Mouse (Mus musculus): ENCODE data around the gene Vps54. TPM values are rescaled to one million over a fixed set of nuclear protein-coding genes. Genes with fewer than 3 reads are reported as not detected.
A peak's percentile ranks its signal among the peaks of the same experiment; 100 is the strongest.

Vps54 gene
- polyA plus RNA-seq, 1 experiment from 2014 or later, result 9.8 TPM

DNA sequence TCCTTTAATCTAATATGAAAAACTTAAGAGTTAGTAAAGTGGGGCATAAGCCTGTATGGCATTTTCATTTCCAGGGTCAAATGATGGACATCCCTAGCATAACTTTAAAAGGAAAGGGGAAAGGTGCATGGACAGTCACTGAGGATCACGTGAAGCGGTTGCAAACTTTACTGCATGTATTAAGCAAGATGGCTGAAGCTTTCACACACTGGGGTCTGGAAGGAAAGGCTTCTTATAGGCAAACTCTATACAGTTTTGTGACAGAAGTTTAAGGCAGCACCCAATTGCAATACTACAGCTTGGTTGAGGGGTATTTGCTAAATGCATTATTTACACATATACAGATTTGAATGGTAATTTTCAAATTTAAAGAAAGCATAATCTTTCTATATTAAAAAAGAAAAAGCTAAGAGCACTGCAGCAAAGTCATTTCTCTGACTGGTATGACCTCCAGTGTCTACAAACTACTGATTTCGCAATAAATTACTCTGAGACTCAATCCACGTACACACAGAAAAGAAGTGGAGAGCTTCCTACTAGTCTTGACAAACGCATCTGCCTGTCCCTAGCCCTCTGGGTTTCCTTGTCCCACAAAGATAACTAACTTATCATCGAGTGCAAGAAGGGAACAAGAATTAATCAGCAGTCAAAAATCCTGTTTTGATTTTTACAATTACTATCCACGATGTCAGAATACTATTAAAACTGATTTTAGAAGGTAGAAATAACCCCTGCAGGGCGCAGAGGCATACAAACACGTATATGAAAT, 130.4 kb downstream of the Vps54 start:
- no peak for DNase-seq (ENCODE audit: low spot score)
- peak overlapping the region; percentile 79 for H3K4me3 ChIP-seq
- no peaks in the 10 kb centered on the region for H3K9me3 ChIP-seq
- H3K36me3 ChIP-seq, result no peaks in the 10 kb centered on the region
- H3K27ac ChIP-seq, result 0 out of 2 replicates have a peak overlapping the region, but pooled peaks have one; percentile 16
- H3K27me3 ChIP-seq (ENCODE audit: insufficient read depth, poor library complexity, severe bottlenecking), result no peaks in the 10 kb centered on the region
- H3K4me1 ChIP-seq (replicated peaks), result peaks cover 24% of the 10 kb centered on the region
- 31% methylated on average over 9 of the region's 9 CpGs for WGBS

DNA sequence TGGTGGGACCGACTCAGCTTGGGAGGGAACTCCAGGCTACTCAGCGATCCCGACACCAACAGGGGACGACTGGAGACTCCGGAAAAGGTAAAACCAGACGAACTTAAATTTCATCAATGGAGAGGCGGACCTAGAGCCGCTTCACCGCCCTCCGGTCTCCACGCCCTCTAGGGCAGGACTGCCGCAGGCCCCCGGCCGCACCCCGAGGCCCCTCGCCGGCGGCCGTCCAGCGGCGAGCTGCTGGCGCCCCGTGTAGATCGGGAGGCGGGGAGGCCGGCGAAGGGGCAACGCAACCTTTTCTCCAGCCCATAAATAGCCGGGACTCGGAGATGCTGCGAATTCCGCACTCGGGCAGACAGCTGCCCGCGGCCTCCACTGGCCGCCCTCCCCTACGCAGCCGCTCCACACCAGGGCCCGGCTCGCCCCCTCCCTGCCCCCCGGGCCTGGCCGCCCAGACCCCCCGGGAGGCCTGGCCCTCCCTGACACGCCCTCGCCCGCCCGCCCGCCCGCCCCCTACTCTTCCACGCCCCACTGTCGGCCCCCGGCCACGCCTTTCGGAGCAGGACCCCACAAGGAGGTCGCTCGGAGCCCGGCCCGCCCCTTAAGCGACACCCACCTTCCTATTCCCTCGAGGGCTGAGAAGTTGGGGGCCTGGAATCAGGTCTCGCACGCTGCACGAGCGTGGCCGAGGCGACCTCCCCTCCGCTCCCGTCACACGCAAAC, 131.5 kb downstream of the Vps54 start:
- H3K27me3 ChIP-seq (ENCODE audit: insufficient read depth, poor library complexity, severe bottlenecking), result no peaks in the 10 kb centered on the region
- no peaks in the 10 kb centered on the region for H3K9me3 ChIP-seq
- under 1% methylated on average over 69 of the region's 69 CpGs for WGBS
- H3K4me1 ChIP-seq (replicated peaks), result peaks cover 24% of the 10 kb centered on the region
- H3K36me3 ChIP-seq, result no peaks in the 10 kb centered on the region
- H3K4me3 ChIP-seq, result peak overlapping the region; percentile 79
- peak overlapping the region; percentile 95 for H3K27ac ChIP-seq
- peak; percentile 92 for DNase-seq (ENCODE audit: low spot score)

MicroRNAs encoded within 50 kb of the gene (microRNA counts, 519-probe panel; counts per million panel counts)
- microRNA mmu-miR-1933-3p (1,255 counts per million, percentile 77 among the panel's probes with 10 or more counts), microRNA mmu-miR-1933-5p (1,255 counts per million, percentile 77 among the panel's probes with 10 or more counts)

Other genes with a start within 250 kb of the Vps54 start
- 66.9 and 75.9 TPM in 2 replicates for gene Peli1, start 148.0 kb upstream of the Vps54 start, polyA plus RNA-seq (2016; fragmentation: Nextera tagmentation; extraction: Ambion mirVana)
- gene Ugp2, start 131.9 kb downstream of the Vps54 start, polyA plus RNA-seq (2016; fragmentation: Nextera tagmentation; extraction: Ambion mirVana), result 52.2 and 55.7 TPM in 2 replicates